Mouse (Mus musculus): ENCODE data around the gene Hpdl.

Hpdl gene

GRCm38 (mm10) chr4:116796442-116797110 is 24.9 kb downstream of the Hpdl start:
- DNase-seq (ENCODE audit: low spot score): no peak

- no peak for DNase-seq (ENCODE audit: low spot score)
Observed at GRCm38 (mm10) chr4:116794273-116794672, 27.2 kb downstream of the Hpdl start.

- no peak for DNase-seq (ENCODE audit: low spot score)
Observed at GRCm38 (mm10) chr4:116792453-116792852, 29.1 kb downstream of the Hpdl start.

- DNase-seq (ENCODE audit: low spot score): peak; percentile 76
Observed at GRCm38 (mm10) chr4:116788956-116789355, 32.6 kb downstream of the Hpdl start.

- DNase-seq (ENCODE audit: low spot score): no peak
Observed at GRCm38 (mm10) chr4:116787985-116788760, 33.3 kb downstream of the Hpdl start.

- no peak for DNase-seq (ENCODE audit: low spot score)
Observed at GRCm38 (mm10) chr4:116786587-116786986, 34.9 kb downstream of the Hpdl start.

- no peak for DNase-seq (ENCODE audit: low spot score)
Observed at GRCm38 (mm10) chr4:116782171-116782570, 39.3 kb downstream of the Hpdl start.

GRCm38 (mm10) chr4:116781366-116781765 is 40.1 kb downstream of the Hpdl start:
- no peak for DNase-seq (ENCODE audit: low spot score)

GRCm38 (mm10) chr4:116780541-116780940 is 41.0 kb downstream of the Hpdl start:
- DNase-seq (ENCODE audit: low spot score): no peak

- no peak for DNase-seq (ENCODE audit: low spot score)
Observed at GRCm38 (mm10) chr4:116777079-116777478, 44.4 kb downstream of the Hpdl start.

- DNase-seq (ENCODE audit: low spot score): no peak
Observed at GRCm38 (mm10) chr4:116776391-116776790, 45.1 kb downstream of the Hpdl start.

Measured in ovary, postnatal 14 days (tissue).